Mouse (Mus musculus): ENCODE data around the gene Sgca.
A peak's percentile ranks its signal among the peaks of the same experiment; 100 is the strongest.

DNA sequence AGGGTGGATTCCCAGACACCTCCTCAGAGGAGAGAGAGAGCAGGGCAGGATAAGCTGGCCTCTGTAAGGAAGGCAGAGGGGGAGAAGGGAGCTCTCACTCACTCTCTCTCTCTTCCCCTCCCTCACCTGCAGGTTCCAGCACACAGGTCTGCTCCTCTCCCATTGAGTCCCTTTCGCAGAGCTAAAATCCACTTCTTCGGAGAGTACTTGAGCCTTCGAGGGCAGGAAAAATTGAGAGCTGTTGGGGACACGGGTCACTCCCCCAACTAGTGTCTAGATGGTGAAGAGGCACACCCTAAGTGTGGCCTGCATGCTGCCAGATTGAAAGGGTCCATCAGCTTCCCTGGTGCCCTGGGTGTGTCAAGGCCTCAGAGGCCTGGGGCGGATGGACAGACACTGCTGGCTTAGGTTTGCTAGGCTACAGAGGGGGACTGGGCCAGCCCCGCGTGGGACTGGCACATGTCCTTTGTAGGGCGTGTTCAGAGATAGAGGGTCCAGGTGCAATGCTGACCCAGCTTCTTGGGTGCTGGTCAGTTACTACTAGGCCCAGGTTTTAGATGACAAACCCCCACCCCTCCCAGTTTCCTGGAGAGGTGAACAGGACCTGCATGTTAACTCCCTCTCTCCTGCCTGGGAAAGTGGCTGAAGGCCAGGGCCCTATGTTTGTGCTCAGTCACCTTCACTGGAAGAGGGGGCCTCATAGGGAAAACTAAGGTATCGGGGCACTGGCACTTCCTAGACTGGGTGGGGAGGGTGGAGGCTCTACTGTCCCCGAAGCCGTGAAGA lies 49.3 kb upstream of the Sgca start:
- TF ChIP-seq CTCF (IDR thresholded peaks at IDR 0.05; ENCODE audit: borderline replicate concordance, insufficient read depth, low read depth, low read length), result no peak
- 0 out of 2 replicates have a peak, but pooled peaks have one; percentile 18 for TF ChIP-seq POLR2A (IDR thresholded peaks at IDR 0.05; ENCODE audit: borderline replicate concordance, insufficient read depth, low read length)

Measured in cerebellum, adult 2 months (tissue).